Mouse (Mus musculus): ENCODE data around the gene Npr1. TPM values are rescaled to one million over a fixed set of nuclear protein-coding genes. Genes with fewer than 3 reads are reported as not detected.

The Npr1 gene
- total RNA-seq, 2 experiments from 2014 or later, result 88.3 to 101 TPM

DNA sequence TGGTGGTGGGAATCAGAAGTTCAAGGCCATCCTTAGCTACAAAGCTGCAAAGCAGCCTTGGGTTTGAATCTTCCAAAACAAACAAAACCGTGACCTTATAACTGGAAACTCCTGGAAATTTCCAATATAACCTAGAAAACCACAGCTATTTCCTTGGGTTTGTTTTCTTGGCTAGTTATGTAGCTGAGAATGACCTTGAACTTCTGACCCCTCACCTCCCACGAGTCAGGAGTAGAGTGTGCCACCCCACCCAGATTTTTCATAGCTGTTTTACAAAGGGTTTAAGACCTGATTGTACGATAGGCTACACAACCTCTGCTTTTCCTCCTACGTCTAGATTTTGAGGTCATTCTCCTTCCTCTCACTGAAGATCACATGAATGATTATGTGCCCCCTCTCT, 28.5 kb downstream of the Npr1 start:
- DNase-seq, result no peak

DNA sequence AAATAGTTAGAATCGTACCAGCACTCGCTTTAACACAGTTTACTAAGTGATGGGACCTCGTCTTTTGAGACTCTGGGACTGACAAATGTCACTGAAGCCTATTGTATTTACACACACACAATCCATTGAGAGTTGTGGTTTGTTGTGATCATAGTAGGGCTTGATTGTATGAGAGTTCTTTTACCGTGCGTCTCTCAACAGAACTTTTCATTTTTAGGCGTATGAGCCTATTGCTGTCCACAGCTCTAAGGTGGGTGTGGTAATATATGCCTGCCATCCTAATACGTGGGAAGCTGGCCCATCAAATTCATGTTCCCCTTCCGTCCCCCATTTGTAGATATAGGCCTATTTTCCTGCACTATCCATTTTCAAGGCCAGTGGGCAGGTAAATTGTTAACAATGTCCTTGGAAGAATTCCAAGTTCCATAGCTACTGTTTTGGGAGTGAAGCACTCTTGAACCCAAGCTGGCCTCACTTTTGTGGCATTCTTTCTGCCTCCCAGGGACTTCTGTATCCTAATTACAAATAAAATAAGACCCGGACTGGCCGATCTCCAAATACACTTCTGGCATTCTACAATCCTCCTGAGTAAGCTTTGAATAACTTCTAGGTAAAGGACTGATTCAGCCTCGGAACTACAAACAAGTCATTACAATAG, 31.5 kb downstream of the Npr1 start:
- DNase-seq, result no peak

DNA sequence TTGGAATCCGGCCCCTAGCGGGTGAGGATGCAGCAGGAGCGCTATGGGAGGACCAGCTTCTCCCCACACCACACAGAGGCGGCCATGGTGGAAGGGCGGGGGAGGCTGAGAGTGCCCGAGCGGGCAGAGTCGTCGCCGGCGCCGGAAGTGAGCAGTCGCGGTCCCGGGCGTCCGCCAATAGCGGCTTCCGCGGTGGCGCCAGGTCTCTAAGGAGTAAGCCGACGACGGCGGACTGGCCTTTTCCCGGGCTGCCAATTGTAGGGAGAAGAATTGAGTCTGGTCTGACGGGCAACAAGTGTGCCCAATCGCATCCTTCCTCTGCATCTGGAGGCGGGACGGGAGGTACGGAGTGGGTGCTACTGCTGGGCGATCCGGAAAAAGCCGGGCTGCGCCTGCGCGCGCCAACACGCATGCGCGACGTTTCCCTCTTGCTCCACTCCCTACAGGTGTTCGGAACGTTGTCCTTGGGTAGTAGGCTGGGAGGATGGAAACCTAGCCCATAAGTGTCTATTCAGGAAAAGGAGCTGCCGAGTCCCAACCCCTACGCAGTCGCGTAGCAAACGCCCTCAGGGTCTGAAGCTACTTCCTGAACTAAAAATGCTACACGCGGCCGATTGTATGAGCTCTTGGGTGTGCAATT, 32.2 kb downstream of the Npr1 start, which contains the start of gene Ints3:
TSS of gene Ints3 (minus strand) at position 242 of the 640 bp plus-strand sequence.
- DNase-seq, result peak; percentile 100

DNA sequence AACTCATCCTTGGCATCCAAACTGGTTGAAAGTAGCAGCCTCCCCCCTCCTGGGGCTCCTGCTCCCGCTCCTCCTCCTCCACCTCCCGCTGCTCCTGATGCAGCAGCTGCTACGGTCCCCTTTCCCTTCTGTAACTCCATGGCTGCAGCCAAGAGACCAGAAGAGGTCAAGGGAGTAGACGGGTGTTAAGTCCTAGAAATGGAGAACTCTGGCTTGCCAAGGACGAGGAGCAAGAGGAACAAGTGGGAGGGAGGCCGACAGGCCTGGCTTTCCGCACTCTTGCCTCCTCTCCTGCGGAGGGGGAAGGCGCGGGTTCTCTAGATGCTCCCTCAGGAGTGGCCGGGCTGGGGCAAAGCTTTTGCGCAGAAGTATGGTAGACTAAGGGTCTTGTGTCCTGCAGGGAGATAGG, 32.9 kb downstream of the Npr1 start:
- DNase-seq, result no peak

DNA sequence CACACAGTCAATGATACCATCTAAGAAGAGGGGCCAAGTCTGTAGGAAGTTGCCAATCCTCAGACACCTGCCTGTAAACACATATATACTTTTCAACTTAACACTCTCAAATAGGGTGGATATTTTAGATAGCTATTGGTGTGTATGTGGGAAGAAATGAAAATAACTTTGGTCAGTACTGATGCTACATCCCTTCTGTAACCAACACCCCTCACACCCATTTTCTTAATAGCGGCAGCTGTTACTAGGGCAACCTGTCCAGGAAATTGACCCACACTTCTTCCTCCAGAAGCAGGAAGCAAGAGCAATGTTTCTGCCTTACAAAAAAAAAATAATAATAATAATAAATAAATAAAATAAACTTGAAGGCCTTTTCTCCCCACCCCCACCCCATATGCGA, 33.3 kb downstream of the Npr1 start:
- DNase-seq, result no peak

DNA sequence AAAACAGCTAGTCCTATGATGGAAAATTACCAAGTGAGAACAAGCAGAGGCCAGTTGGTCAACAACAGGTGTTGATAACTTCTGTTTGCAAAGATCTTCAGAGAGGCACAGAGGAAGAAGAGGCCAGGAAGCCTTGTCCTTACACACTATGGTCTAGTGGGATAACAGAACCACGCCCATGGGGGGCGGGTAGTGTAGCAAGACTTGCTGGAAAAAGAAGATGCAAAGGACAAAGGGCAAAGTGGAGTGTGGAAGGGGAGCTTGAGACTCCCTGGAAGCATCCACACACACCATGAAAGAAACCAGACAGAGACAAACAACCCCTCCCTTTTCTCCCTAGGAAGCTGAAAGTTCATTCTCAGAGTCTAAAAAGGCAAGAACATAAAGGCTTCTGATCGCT, 36.1 kb downstream of the Npr1 start:
- no peak for DNase-seq

DNA sequence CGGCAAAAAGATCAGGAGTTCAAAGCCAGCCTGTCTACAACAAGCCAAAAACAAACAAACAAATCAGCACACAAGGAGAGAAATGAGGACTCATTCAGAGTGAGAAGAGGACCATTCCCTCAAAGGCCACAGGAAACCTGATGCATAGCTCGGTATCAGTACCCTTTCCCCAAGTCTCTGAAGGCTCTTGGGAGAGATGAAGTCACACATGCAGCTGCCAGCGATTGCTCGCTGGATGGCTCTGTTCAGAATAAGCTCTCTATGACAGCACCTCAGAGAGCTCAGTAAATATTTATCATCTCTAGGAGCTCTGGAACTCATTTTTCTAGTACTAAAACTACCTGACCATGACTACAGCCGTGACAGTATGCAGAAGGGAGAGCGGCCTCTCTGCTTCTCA, 37.5 kb downstream of the Npr1 start:
- no peak for DNase-seq

DNA sequence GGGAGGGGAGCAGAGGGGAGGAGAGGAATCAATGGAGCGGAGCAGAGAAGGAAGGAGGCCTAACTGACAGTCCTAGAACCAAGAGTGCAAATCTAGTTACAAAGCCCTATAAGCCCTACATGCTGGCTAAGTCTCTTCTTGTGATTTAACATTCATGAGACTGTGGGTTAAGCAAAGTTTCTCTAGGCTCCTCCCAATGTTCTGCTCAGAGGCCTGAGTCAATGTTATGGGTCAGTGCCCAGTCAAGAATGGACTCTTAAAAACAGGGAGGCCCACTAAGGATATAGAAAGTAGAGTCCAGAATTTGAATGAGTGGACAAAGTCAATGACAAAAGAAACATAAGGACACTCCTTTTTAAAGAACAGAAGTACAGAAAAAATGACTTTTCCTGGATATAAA, 38.1 kb downstream of the Npr1 start:
- no peak for DNase-seq

DNA sequence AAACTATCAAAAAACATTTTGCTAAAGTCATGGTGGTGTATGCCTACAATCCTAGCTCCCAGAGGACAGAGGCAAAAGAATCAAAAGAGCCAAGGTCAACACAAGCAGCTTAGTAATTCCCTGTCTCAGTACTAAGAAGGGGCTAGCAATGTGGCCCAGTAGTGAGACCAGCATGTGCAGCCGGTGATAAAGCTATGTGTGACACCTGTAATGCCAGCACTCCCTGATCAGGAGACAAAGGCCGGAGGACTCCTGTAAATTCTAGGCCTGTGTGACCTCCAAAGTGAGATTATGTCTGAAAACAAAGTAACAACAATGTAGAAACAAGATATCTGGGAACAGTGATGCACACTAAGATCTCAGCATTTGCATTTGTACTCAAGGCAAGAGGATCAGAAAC, 40.2 kb downstream of the Npr1 start:
- no peak for DNase-seq

DNA sequence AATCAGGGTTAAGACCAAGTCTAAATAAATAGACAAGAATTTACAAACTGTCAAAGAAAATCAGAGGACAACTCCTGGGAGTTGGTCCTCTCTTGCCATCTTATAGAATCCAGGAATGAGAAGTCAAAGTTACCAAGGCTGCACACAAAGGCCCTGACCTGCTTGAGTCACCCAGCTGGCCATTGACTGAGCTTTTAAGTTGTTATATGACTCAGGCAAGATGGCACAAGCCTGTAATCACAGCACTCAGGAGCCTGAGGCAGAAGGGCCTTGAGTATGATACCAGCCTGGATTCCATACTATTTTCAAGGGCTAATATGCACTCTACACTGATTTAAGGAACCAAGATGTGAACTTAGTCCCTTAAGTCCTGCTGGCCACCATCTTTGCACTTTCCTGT, 42.1 kb downstream of the Npr1 start:
- DNase-seq, result no peak

DNA sequence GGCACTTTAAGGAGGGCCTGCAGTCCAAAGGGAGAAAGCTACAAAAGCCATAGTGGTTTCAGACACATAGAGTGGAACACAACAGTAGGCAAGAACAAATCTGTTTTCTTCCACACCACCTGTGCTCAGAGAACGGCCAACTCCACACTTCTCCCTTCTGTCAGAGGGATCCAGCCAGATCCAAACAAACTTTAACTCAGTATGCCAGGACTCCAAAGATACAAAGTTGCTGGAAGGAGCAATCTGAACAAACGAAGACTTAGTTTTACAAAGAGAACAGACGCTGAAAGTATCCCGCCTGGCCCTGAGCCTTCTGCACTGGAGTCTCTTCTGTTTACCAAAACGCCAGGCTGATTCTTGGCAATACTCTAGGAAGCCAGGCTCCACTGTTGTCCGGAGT, 45.0 kb downstream of the Npr1 start:
- no peak for DNase-seq

DNA sequence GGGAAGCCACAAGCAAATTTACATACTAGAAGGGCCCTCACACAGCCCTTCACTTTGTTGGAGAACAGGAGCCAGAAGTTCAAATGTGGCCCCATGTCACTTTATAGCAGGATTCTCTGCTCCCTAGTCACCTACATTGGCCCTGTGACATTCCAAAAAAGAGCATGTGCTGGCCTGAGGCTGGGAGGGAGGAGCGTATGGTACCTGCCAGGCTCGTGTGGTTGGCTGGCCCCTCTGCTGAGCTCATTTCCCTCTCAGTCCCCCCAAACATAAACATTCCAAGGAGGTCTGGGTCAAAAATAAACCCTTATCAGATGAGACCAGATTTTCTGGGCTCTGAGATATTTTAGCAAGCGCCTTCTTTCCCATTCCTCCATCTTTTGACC, 52.7 kb downstream of the Npr1 start:
- DNase-seq, result no peak

DNA sequence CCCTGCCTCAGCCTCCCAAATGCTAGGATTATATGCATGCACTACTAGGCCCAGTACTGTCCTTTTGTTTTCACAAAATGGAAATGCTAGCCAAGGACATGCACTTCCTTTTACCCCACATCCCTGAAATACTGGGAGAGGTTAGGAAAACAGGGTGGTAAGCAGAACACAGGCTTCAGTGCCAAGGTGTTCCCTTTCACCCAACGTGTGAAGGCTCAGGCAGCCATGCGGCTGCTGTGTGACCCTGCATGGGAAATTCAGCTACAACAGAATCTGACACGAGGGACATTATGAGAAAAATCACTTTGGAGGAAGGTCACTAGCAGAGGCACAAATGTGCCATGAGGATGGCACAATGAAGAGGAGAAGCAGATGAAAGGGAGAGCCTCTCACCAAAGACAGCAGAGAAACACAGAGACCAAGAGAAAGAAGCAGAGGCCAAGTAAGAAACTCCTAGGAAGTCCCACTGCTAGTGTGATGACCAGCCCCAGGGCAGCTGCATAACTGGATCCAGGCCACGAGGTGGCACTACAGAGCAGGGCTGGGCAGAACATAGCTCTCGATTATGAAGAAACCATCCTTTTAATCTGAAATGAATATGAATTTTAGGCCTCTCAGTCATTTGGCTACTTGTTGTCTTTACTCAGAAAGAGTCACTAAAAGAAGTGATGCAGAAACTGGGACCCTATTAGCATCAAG, 53.2 kb downstream of the Npr1 start:
- DNase-seq, result peak; percentile 90

DNA sequence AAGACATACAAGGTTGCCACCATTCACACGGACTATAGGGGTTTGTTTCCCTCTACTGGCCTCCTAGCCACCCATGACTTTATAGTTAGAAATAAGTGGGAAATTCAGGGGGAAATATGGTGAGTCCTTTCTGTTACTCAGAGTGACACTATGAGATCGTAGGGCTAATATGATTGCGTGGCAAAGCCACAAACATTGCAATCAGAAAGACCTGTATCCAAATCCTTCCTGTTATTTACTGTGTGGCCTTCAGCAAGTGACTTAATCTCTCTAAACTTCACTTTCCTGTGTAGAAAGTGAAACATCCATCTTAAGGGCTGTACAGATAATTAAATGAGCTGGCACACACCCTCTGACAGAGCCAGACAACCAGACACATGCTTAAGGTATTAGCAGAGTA, 56.9 kb downstream of the Npr1 start:
- DNase-seq, result no peak

DNA sequence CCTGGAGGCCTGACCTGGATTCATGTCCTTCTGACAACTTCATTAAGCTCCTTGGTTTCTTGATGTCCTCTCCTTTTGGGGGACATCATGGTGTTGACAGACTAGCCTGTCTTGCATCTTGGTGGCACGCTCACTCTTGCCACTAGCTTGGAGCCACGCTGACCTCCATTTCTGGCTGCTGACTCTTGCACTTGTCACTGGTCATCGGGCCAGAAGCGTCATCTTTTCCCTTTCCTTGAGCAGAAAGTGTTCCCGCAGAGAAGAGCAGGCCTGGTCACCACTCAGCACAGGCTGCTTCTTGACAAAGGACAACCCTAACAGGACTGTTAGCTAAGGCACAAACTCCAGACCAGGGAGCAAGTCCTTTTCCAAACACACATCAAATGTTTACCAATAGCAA, 59.3 kb downstream of the Npr1 start:
- no peak for DNase-seq

DNA sequence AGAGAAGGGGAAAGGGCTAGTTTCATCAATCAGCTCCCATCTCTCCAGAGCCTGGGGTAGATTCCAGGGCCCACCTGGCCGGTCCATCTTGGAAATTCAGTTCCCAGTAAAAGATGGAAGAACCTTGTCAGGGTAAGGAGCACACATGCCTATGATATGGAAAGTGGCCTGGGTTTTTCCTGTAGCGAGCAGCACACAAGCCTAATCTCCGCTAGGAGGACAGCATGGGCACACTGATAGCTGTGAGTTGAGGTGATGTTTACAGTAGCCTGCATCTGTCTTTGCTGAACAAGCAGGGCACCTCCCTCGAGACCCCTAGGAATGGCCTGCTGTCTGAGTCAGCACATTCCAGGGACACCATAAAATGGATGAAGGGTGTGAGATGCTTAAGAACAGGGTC, 61.1 kb downstream of the Npr1 start:
- no peak for DNase-seq

DNA sequence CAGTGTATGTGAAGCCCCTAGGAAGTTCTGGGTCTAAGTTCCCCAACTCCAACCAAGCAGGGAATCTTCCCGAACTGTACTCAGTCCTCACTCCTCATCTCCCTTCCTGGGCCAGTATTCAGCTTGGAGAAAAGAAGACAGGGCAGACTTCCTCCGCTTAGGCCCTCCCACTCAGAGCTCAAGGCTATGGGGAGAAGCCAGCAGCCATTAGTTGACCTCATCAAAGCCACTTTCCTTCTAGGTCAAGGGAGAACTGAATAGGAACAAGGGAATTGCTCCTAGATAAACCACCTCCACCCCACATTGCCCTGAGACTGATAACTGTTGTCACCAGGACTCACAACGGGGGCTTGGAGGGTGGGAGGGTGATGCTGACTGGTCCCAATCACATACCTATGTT, 61.5 kb downstream of the Npr1 start:
- DNase-seq, result peak; percentile 58

DNA sequence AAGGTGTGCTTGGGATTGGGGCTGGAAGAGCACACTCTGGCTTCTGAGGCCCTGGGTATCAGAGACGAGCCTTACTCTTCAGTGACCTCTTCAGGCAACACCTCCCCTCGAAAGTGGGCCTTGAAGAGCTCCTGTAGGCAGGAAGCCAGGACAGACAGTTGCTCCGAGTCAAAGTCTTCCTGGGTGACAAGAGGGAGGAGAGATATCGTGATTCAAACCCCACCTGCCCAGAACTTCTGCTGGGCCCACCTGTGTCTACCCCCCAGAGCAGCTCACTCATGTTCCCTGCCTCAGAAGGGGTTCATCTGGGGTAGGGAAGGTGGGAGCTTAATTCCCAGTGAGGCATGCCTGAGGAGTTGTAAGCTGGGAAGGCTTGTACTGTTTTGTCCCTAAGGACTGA, 64.7 kb downstream of the Npr1 start:
- no peak for DNase-seq

Other genes with a start within 250 kb of the Npr1 start
- gene Jtb, start 234.3 kb downstream of the Npr1 start, total RNA-seq (2021), result 10 to 100 TPM; 57.2 to 57.9 TPM
- under 1 TPM; 0.36 to 0.55 TPM for gene Creb3l4, start 222.4 kb downstream of the Npr1 start, total RNA-seq (2021)
- 100 to 1,000 TPM; 114 to 118 TPM for gene Slc39a1, start 217.7 kb downstream of the Npr1 start, total RNA-seq (2021)
- gene Crtc2, start 211.7 kb downstream of the Npr1 start, total RNA-seq (2021), result 10 to 100 TPM; 36.1 to 47.7 TPM
- gene Dennd4b, start 200.7 kb downstream of the Npr1 start, total RNA-seq (2021), result 10 to 100 TPM in 1 of 2 experiments, 1 to 10 TPM in 1; 8.5 to 17.0 TPM
- gene Gatad2b, start 172.7 kb downstream of the Npr1 start, total RNA-seq (2021), result 10 to 100 TPM; 55.5 to 65.9 TPM
- gene Slc27a3, start 75.9 kb downstream of the Npr1 start, total RNA-seq (2021), result 10 to 100 TPM; 55.2 to 65.9 TPM
- gene Ints3, start 32.2 kb downstream of the Npr1 start, total RNA-seq (2021), result 10 to 100 TPM; 46.8 to 51.6 TPM
- gene Ilf2, start 10.3 kb upstream of the Npr1 start, total RNA-seq (2021), result 10 to 100 TPM; 59.1 to 63.2 TPM
- 10 to 100 TPM; 46.6 to 59.3 TPM for gene Snapin, start 25.2 kb upstream of the Npr1 start, total RNA-seq (2021)
- gene Chtop, start 43.6 kb upstream of the Npr1 start, total RNA-seq (2021), result 100 to 1,000 TPM; 101 to 108 TPM
- 100 to 1,000 TPM; 263 to 269 TPM for gene S100a1, start 48.5 kb upstream of the Npr1 start, total RNA-seq (2021)
- gene S100a13, start 48.6 kb upstream of the Npr1 start, total RNA-seq (2021), result 10 to 100 TPM; 59.6 to 60.9 TPM
- under 1 TPM; 0.24 to 0.70 TPM for gene S100a14, start 61.0 kb upstream of the Npr1 start, total RNA-seq (2021)
- 10 to 100 TPM; 73.5 to 91.6 TPM for gene S100a16, start 71.4 kb upstream of the Npr1 start, total RNA-seq (2021)
- not detected for gene S100a3, start 94.7 kb upstream of the Npr1 start, total RNA-seq (2021)
- gene S100a2, start 124.4 kb upstream of the Npr1 start, total RNA-seq (2021), result not detected
- gene Gm42674, start 136.0 kb upstream of the Npr1 start, total RNA-seq (2021), result not detected
- gene S100a4, start 137.9 kb upstream of the Npr1 start, total RNA-seq (2021), result 10 to 100 TPM; 16.9 to 18.5 TPM
- gene S100a5, start 142.7 kb upstream of the Npr1 start, total RNA-seq (2021), result not detected
- 10 to 100 TPM; 72.2 to 82.8 TPM for gene S100a6, start 147.0 kb upstream of the Npr1 start, total RNA-seq (2021)
- under 1 TPM in 1 of 2 experiments, not detected in 1; 0.33 TPM for gene S100a7a, start 188.2 kb upstream of the Npr1 start, total RNA-seq (2021)
- 10 to 100 TPM; 61.2 to 94.6 TPM for gene S100a8, start 203.1 kb upstream of the Npr1 start, total RNA-seq (2021)
- gene S100a9, start 229.9 kb upstream of the Npr1 start, total RNA-seq (2021), result 100 to 1,000 TPM in 1 of 2 experiments, 10 to 100 TPM in 1; 76.0 to 125 TPM

All from adrenal gland, postnatal 10 days (tissue).